Mouse (Mus musculus) natural killer cell, adult 2 months (primary cell): ENCODE measurements around the gene Omt2b.
"Not testable (repeated sequence)": the region's sequence is repeated elsewhere in the genome, so short reads cannot be mapped to it uniquely, and the experiment has no call there.

Experiments
- DNase-seq, 2 experiments: peaks; one replicate each; pipeline ENCODE4 v3.0.0; 2022; ENCODE audit warnings: low spot score in 2 of 2

Gene Omt2b

DNA sequence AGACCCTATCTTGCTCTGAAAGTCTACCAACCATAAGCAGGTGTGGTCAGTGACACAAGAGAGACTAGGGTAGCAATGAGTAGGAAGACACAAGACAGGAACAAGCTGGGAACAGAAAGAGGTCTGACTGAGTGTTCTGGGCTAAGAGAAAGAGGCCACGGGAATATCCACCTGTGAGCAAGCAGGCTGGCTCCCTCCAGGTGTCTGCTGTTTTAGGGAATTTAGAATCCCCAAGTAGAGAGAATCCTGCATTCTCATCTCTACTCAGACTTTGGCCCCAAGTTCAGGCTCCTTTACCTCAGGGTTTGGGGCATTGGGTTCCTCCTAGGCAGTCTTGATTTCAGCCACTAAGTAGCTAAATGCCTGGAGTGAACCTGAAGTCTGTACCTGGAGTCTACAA lies at the start of gene Omt2b:
Omt2b (plus strand) TSS at position 301 of the 400 bp plus-strand sequence.
- DNase-seq, result not testable (repeated sequence)

- DNase-seq, result not testable (repeated sequence)
Observed at GRCm38 (mm10) chr9:78282002-78282711, 45.2 kb upstream of the Omt2b start.

DNA sequence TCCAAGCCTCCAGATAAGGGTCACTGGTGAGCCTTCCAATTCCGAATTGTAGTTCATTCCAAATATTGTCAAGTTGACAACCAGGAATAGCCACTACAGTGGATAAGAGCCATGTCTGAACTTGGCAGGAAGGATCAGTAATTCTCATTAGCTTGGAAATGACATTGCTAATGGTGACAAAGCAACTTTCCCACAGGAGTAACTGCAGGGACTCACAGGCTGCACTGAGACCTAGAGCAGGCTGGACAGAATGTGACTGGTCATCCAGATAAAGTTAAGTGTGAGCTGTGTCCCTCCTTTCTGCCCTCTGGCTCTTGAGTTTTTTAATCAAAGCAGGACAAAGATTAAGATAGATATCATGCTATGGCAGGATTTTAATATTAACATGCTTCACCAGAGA lies 38.3 kb upstream of the Omt2b start:
- not testable (repeated sequence) for DNase-seq

DNA sequence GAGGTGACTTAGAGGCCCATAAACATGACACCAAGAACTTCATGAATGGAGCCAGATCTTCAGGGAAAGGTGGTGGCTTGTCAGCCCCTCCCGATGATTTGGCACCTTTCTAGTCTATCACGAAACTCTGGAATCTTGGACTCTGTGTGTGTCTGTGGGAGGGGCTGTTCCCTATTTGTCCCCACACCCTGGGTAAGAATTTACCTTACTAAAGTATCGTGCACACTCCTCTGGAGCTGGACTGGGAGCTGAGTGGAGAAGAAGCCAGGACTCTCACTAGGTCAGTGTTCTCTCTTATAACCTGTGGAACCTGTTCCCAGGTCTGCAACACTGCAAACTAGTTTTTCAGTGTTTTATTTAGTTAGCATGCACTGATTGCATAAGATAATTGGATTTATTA lies 37.7 kb upstream of the Omt2b start, which contains the start of gene Gm10639:
Gm10639 (plus strand) TSS at position 201 of the 400 bp plus-strand sequence.
- DNase-seq, result not testable (repeated sequence)

DNA sequence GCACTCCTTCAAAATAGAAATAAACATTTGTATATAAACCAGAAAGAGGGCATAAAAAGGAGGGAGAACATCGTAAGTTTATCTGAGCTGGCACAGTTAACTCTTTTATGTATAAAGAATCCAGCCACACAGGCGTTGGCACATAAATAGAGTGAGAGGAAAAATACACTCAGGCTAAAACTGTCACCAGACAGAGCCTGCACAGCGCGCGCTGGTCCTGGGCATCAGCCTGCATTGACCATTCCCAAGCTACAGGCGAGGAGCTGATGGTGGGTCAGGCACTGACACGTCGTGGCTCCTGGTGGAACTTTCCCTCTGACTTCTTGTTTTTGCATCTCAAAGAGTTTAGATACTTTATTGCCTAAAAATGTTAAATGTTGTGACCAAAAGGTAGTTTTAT lies 34.9 kb upstream of the Omt2b start:
- DNase-seq, result not testable (repeated sequence)

- not testable (repeated sequence) for DNase-seq
Observed at GRCm38 (mm10) chr9:78293683-78294082, 33.7 kb upstream of the Omt2b start.

DNA sequence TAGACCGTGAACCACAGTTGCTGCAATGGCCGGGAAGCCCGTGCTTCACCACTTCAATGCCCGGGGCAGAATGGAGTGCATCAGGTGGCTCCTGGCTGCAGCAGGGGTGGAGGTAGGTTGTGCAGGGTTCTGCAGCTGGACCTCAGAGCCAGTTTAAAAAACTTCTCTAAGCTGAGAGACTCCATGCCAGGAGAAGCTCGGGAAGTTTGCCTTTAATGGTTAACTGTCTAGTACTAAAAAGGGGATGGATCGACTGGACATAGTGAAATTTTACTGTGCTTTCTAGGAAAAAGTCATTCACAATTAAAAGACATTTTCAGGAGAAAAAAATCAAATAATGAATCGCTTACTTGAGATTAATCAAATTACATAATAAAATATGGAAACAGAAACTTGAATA lies 32.6 kb upstream of the Omt2b start:
- DNase-seq, result not testable (repeated sequence)

DNA sequence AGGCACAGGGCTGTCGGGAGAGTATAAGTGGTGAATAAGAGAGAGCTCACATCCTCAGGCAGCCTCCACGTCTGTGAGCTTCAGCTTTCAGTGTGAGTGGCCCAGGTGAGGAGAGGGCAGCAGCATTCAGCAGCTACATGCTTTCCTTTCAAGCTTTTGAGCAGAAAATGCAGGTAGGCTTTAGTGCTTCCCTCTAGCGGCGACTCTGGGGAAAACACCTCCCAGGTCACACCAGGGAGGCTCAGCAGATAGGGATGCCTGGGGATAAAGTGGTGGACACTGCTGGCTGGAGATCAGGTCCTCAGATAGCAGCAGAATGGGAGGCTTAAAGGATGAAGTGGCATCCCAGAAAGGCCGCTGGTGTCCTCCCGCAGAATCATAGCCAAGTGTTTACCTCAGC lies 31.3 kb upstream of the Omt2b start:
- DNase-seq, result peak; percentile 9 to 12

GRCm38 (mm10) chr9:78298232-78298631 lies 29.2 kb upstream of the Omt2b start:
- no peak for DNase-seq

DNA sequence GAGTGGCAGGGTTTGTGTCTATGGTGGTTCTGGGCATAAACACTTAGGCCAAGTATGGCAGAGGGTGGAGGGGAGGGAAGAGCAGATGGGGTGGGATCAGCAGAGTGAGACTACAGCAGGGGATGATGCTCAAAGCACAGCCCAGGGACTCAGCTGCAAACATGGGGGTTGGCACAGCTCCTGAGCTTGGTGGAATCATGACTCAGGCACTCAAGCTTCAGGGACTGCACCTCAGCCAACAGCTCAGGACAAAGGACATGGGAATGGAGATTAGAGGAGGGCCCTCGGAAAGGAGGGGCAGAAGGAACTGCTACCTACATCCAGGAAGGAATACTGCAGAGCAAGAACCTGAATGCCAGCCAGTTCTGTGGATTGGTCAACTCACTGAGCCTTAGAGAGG lies 28.2 kb upstream of the Omt2b start:
- DNase-seq, result not testable (repeated sequence)

- DNase-seq, result not testable (repeated sequence)
Observed at GRCm38 (mm10) chr9:78308122-78308521, 19.3 kb upstream of the Omt2b start.

GRCm38 (mm10) chr9:78314696-78315095 lies 12.7 kb upstream of the Omt2b start, which contains the start of gene Omt2a:
Omt2a (minus strand) TSS chr9:78314796.
- no peak for DNase-seq

DNA sequence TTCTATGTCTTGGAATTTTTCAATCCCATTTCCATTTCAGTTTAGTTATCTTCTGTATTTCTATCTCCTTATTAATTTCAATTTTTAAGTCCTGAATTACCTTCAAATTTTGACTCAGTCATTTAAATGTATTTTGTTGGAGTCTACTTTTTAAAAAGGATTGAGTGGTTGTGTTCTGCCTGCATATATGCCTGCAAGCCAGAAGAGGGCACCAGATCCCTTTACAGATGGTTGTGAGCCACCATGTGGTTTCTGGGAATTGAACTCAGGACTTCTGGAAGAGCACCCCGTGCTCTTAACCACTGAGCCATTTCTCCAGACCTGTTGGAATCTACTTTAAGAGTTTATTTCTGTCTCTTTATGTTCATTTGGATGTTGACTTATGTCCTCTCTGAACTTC lies 7.9 kb upstream of the Omt2b start:
- DNase-seq, result no peak

GRCm38 (mm10) chr9:78337050-78337449 lies 9.7 kb downstream of the Omt2b start:
- not testable (repeated sequence) for DNase-seq

DNA sequence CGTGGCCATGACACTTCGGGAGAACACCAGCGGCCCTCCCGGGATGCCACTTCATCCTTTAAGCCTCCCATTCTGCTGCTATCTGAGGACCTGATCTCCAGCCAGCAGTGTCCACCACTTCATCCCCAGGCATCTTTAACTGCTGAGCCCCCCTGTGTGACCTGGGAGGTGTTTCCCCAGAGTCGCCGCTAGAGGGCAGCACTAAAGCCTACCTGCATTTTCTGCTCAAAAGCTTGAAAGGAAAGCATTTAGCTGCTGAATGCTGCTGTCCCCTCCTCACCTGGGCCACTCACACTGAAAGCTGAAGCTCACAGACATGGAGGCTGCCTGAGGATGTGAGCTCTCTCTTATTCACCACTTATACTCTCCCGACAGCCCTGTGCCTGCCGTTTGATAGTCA lies 12.9 kb downstream of the Omt2b start:
- DNase-seq, result peak; percentile 25 to 34

DNA sequence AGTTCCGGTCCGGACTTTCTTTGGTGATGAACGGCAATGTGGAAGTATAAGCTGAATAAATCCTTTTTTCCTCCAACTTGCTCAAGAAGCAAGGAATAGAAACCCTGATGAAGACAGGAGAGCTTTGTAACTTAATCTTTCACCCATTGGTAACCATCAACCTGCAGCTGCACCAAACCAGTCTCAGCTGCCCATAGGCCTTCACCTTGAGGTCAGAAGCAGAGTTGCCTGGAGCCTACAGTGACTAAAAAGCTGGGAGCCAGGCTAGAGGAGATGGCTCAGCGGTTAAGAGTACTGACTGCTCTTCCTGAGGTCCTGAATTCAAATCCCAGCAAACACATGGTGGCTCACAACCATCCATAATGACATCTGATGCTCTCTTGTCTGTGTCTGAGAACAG lies 15.1 kb downstream of the Omt2b start:
- not testable (repeated sequence) for DNase-seq

DNA sequence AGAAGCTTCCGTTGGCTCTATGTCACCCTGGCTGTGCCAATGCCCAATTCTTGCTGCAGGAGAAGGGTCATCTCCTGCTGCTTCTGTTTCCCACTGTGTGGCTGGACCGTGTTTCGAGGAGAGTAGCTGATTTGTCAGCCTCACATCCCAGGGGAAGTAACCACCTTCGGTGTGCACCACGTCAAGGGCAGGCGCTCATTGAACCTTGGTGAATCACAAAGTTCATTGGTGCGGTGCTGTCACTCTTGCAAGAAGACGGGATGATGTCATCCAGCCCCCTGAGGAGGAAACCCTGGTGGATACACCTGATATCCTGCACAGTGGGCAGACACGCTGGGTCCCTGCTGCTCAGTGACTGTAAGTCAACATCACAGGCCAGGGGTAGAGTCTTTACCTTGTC lies 15.7 kb downstream of the Omt2b start:
- DNase-seq, result not testable (repeated sequence)

DNA sequence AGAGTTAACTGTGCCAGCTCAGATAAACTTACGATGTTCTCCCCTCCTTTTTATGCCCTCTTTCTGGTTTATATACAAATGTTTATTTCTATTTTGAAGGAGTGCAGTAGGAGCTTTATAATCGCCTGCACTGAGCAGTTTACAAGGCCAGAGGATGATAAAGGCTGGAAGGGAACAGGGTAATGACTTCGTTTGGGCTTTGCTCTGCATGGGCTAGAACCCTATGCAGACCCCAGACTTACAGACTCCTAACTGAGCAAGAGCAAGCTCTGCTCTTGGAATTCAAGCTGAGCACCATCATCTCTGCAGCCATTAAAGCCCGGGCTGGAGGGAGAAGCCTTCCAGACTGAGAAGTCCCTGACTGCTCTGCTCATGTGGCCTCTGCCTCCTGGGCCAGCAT lies 17.8 kb downstream of the Omt2b start:
- not testable (repeated sequence) for DNase-seq

GRCm38 (mm10) chr9:78347004-78347403 lies 19.6 kb downstream of the Omt2b start:
- DNase-seq, result no peak

- DNase-seq, result not testable (repeated sequence)
Observed at GRCm38 (mm10) chr9:78348206-78349004, 21.0 kb downstream of the Omt2b start.

DNA sequence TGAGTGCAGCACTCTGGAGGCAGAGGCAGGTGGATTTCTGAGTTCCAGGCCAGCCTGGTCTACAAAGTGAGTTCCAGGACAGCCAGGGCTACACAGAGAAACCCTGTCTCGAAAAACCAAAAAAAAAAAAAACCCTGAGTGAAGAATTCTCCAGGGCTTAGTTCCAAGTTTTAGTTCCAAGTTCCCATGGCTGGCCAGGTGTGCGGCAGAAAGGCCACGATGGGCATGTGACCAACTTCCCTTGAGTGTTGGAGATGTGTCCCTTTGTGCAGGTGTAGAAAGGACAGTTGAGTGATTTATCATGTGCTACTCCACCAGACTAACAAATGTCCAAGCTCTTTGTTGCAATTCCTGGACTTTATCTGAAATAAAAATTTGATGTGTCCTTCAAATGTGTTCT lies 21.8 kb downstream of the Omt2b start:
- DNase-seq, result not testable (repeated sequence)

DNA sequence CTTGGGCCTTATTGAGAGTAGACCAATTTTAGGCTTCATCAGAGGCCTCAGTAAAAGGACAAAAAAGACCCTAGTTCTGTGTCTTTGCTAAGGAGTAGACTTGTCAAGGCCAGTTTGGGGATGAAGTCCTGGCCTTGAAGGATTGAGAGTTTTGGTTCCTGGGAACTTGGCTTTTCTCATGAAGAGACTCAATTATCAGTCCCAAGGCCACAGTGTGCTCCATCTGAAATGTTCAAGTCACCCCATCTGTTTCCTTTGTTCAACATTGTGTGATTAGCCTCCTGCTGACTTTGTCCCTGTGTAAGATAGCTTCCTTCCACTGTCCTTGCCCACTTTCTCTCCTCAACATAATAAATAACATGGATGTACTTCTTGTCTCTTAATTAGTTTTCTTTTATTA lies 22.6 kb downstream of the Omt2b start:
- DNase-seq, result not testable (repeated sequence)
